Mouse (Mus musculus) CD4-positive naive resting alpha-beta T cell, adult 76 days (primary cell): Measurements from ENCODE around the gene Slc2a3. TPM values are rescaled to one million over a fixed set of nuclear protein-coding genes. Genes with fewer than 3 reads are reported as not detected.

Source experiments
- total RNA-seq: library from RNA; stranded (reverse); gene quantifications from one replicate; pipeline ENCODE4 v1.2.4, GENCODE M21; 2023

Slc2a3 gene
- 23.5 TPM for total RNA-seq

GRCm38 (mm10) chr6:122801301-122801800, at the start of gene Slc2a3:
Slc2a3 (minus strand) TSS chr6:122801640.

GRCm38 (mm10) chr6:122819306-122820070, 18.0 kb upstream of the Slc2a3 start, which contains the start of gene Foxj2:
Foxj2 (plus strand) TSS chr6:122819914.

GRCm38 (mm10) chr6:122707036-122707800, 94.2 kb downstream of the Slc2a3 start, which contains the start of gene Nanog:
Nanog (plus strand) TSS chr6:122707489.

Other genes with a start within 250 kb of the Slc2a3 start
- not detected for gene Aicda, start 247.8 kb downstream of the Slc2a3 start, total RNA-seq
- gene Apobec1, start 199.2 kb downstream of the Slc2a3 start, total RNA-seq: 22.2 TPM
- gene Gdf3, start 191.6 kb downstream of the Slc2a3 start, total RNA-seq: not detected
- gene Dppa3, start 175.2 kb downstream of the Slc2a3 start, total RNA-seq: not detected
- gene Nanog, start 94.2 kb downstream of the Slc2a3 start, total RNA-seq: not detected
- 35.7 TPM for gene Foxj2, start 18.3 kb upstream of the Slc2a3 start, total RNA-seq
- gene C3ar1, start 54.5 kb upstream of the Slc2a3 start, total RNA-seq: not detected
- 59.5 TPM for gene Necap1, start 72.8 kb upstream of the Slc2a3 start, total RNA-seq
- gene Clec4a1, start 120.2 kb upstream of the Slc2a3 start, total RNA-seq: 2.4 TPM
- gene Clec4a3, start 150.9 kb upstream of the Slc2a3 start, total RNA-seq: 1.00 TPM
- gene Clec4a4, start 188.7 kb upstream of the Slc2a3 start, total RNA-seq: not detected
- not detected for gene Clec4b1, start 248.3 kb upstream of the Slc2a3 start, total RNA-seq